Mouse (Mus musculus) gastrocnemius, postnatal 4 days (tissue): ENCODE data around the gene Clcf1. TPM values are rescaled to one million over a fixed set of nuclear protein-coding genes. Genes with fewer than 3 reads are reported as not detected.

Experiments used
- DNase-seq, 2 experiments: peaks; one replicate each; pipeline ENCODE4 v3.0.0; 2021 to 2022; ENCODE audit warnings: low spot score in 2 of 2, mixed read lengths in 2 of 2
- total RNA-seq, 2 experiments: library from RNA; stranded (reverse); gene quantifications; 2 replicates each; pipeline ENCODE4 v1.2.3; 2021

Gene Clcf1
- total RNA-seq, 2 experiments from 2014 or later = 1.6 to 2.7 TPM

GRCm38 (mm10) chr19:4192251-4192985 is 21.6 kb upstream of the Clcf1 start:
- no peak for DNase-seq

GRCm38 (mm10) chr19:4193129-4193528 is 20.9 kb upstream of the Clcf1 start:
- no peak for DNase-seq

- no peak for DNase-seq
Measured at GRCm38 (mm10) chr19:4194021-4194724, 19.9 kb upstream of the Clcf1 start.

DNA sequence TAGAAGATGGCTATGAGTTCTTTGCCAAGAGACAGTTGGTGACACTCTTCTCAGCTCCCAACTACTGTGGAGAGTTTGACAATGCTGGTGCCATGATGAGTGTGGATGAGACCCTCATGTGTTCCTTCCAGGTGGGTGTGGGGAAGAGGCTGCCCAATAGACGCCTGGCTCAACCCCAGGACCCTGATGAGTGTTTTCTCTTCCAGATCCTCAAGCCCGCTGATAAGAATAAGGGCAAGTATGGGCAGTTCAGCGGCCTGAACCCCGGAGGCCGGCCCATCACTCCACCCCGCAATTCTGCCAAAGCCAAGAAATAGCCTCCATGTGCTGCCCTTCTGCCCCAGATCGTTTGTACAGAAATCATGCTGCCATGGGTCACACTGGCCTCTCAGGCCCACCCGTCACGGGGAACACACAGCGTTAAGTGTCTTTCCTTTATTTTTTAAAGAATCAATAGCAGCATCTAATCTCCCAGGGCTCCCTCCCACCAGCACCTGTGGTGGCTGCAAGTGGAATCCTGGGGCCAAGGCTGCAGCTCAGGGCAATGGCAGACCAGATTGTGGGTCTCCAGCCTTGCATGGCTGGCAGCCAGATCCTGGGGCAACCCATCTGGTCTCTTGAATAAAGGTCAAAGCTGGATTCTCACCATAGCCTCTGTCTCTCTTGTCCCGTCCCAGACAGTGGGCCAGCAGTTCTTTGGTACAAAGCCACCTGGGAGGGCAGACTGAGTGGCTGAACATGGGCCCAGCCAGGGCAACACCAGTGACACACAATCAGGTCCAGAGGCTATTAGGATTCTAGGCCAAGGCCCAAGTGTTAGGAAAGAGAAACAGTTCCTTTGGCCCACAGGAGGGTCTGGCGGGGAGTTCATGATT is 19.0 kb upstream of the Clcf1 start:
- DNase-seq = no peak

DNA sequence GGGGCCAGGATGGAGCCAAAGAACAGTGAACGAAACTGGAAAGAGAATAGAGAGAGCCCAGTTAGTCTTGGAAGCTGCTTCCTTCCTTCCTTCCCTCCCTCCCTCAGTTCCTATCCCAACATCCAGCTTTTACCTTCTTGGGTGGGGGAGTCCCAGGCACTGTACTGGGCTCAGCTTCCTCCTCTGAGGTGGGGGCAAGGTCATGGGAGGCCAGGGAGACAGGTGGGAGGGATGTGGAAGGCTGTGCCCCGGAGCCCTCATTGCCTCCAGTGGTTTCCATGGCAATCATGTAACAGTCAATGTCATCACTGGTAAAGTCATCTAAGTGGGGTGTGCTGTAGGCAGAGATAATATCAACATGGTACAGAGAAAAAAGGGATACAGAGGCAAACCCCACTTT is 18.0 kb upstream of the Clcf1 start:
- DNase-seq = no peak

GRCm38 (mm10) chr19:4196548-4196947 is 17.5 kb upstream of the Clcf1 start:
- DNase-seq = no peak

DNA sequence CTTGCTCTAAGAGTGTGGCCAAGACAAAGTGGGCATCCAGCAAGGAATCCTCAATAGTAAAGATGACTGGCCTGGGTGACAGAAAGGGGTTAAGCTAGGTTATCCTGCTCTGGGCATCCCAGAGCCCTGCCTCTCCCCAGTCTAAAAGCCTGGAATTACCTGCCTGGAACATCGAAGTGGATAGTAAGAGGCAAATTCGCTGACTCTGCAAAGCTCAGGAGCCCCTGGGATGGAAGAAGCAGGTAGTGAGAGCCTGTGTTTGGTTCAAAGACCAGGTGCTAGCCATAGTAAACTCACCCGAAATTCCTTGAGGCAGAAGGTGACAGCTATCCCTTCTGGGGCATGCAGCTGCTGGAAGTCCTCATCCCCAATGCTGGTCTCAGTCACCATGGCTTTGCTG is 16.9 kb upstream of the Clcf1 start:
- no peak for DNase-seq

GRCm38 (mm10) chr19:4201291-4201909 is 12.6 kb upstream of the Clcf1 start, which contains the start of gene Rad9a:
Rad9a (minus strand) TSS chr19:4201662.
- DNase-seq = peak; percentile 91 to 96

DNA sequence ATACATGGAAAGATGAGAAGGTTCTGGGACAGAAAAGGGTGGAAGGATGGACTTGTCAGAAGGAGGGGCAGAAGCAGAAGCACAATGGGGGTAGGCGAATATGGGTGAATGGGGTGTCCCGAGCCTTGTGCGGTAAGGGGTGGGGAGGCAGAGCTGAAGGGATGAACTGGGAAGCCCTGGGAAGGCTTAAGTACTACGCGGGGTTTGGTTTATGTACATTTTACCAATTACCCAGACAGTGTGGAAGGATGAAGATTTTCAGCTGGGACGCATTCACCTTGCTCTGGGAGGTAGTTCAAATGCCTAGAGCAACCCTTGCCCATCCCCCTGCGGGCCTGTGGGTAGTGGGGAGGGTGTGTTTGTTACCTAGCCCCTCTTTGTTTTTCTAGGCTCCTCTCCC is 11.9 kb upstream of the Clcf1 start:
- DNase-seq = no peak

DNA sequence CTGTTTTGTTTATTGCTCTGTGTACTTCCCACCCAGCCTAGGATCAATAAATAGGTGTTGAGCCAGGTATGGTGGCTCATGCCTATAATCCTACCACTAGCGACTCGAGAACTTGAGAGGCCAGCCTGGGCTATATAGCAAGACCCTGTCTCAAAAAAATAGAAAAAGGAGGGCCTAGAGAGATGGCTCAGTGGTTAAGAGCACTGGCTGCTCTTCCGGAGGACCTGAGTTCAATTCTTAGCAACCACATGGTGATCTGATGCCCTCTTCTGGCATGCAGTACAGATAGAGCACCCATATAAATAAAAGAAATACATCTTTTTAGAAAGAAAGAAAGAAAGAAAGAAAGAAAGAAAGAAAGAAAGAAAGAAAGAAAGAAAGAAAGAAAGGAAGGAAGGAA is 10.9 kb upstream of the Clcf1 start:
- no peak for DNase-seq

- no peak for DNase-seq
Measured at GRCm38 (mm10) chr19:4203604-4204326, 10.3 kb upstream of the Clcf1 start.

DNA sequence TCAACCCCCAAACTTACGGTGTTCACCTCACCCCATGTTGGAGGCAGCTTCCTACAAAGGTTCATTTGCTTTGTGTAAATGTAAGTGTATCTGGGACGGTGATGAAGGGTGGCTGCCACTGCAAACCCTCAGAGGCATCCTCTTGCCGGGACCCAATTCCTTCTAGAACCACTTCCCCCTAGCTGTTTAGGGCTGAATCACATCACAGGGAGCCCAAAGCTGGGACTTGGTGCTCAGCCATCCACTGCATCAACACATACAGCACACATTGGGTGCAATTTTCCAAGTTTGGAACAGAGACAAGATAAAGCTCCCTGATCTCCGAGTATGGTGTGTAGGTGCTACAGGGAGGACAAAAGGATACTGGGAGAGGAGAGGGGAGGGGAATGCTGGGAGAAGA is 9.1 kb upstream of the Clcf1 start:
- DNase-seq = no peak

DNA sequence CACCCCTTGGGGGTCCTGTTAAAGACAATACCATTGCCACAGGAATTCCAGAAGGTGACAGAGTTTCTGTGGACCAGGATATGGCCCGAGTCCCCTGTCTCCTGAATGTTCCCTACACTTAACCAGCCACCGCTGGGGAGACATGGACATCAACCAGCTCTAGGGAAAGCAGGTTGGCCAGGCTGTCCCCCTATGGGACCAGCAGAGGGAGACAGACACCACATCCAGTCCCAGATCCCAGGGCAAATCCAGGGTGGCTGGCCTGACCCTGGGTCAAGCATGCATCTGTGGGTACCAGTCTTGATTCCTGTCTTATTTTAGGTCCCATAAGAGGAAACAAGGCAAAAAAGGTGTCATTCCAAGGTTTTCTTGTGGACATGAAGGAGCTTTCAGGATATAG is 7.1 kb upstream of the Clcf1 start:
- peak; percentile 32 to 66 for DNase-seq

DNA sequence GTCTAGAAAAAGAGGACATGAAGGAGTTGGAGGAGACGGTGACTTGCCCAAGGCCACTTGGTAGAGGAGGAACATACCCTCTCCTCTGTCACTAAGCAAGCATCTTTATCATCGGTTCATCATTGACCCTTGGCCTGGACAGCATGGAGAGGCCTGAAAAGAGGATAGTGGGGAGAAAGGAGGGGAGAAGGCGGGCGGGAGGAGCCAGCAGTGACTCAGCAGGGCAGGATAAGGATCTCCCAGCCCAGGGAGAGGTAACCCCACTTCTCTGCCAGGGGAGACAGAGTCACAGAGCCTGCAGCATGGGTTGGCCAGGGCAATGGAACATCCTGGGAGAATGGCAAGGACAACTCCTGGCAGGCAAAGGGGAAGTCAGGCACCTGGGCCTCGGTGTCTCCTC is 5.5 kb upstream of the Clcf1 start:
- no peak for DNase-seq

DNA sequence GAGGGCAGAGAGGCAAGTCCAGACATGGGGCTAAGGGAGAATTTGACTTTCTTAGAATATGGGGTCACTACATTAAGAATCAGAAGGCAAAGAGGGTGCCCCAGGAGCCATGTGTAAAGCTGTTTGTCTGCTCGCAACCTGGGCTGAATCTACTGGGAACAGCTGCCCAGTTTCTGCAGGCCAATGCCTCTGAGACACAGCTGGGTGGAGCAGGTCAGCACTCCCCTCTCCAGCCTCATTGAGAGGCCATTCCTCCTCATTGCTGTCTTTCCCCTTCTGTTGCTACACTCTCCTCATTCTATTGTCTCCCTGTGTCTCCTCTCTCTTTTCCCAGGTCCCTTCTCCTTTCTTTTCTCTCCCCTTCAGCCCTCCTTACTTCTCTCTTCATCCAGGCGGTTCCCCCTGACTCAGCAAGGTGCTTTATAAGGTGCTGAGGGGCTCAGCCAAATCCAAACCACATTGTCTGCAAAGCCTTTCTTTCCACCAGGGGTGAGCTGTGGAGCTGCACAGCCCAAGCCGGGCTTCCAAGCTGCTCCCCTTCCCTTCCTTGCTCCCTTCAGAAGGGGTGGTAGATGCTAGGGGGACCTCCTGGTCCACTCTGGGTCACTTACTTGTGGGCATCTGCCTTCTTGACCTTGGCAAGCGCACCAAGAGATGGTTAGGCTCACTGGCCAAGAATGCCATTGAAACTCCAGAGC is 2.0 kb upstream of the Clcf1 start:
- no peak for DNase-seq

DNA sequence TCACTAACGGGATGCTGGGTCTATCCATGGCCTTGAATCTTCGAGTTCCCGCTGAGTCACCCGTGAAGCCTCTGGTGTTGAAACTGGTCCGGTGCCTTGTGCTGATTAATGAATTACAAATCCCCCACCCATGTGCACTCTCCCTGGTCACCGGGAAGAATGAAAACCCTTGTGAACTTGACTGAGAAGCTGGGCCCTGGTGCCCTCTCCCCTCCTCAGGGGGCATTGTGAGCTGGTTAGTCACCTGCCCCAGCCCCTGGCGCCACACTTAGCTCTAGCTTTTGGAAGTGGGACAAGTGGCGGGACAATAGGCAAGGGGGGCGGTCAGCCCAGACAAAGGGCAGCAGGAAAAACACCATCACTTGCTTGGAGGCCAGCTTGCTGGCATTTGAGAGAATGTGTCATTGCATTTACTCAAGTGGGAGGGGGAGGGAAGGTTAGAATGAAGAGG is 489 bp upstream of the Clcf1 start:
- DNase-seq = no peak

DNA sequence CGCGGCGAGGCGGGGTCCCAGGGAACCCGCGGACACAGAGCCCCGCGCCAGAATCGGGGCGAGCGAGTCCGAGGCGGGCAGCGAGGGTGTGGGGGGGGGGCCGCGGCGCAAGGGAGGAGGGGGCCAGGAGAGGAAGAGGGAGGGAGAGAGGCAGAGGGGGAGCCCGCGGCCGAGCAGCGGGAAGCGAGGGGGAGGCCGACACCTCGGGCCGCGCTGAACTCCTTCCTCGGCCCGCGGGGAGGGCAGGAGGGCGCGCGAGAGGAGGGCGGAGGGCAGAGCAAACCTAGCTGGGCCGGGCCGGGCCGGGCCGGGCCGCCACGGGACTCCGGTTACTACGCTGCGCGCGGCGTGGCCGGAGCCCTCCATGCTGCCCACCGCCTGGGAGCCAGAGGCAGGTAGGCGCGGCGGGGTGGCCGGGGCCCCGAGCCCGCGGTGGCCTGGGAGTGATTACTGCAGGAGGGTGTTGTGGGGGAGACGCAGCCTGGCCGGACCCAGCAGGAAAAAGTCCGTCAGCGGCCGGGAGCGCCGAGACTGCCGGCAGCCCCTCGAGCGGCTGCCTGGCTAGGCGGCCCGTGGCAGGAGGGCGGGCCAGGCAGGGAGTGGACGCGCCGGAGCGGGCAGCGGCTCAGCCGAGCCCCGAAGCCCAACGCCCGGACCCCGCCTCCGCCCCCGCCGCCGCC is 873 bp downstream of the Clcf1 start:
- DNase-seq = peak in 1 of 2 experiments; percentile 36

- DNase-seq = no peak
Measured at GRCm38 (mm10) chr19:4215451-4215840, 1.4 kb downstream of the Clcf1 start.

DNA sequence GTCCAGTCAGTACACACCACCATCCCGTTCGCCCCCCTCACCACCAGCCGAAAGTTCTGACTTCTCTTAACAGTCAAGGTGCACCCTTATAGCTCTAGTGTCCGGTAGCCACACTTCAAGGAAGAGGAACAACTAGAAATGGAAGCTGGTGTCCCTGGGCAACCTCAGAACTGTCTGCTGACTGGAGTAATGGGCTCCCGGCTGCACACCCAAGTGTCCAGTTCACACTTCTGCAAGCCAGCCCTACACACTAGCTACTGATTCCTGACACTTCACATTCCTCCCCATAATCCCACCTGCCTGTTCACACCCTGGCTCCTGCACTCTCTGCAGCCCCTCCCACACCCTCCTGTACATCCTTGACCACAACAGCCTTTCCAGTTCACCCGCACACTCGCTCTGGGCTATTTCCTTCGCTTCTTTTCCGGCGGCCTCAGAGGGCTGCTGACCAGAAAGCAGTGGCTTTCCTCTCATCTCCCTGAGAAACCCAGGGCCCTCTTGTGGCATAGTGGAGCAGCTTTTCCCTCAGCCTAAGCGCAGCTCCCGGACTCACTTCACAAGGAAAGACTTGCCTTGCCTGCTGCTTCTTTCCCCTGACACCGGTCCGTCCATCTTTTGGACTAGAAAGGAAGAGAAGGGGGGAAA is 2.1 kb downstream of the Clcf1 start:
- peak in 1 of 2 experiments; percentile 35 for DNase-seq
